Mouse (Mus musculus) small intestine, adult 2 months (tissue): ENCODE measurements at regions not wholly inside any gene's neighbourhood (a gene's known extent, or its start where the extent isn't known, plus 50 kb on each side); places are given as distances from the start of the nearest gene placed in this dataset.

Source experiments
- H3K27ac ChIP-seq: fragments of 200-500 bp; 2 replicates; pipeline ENCODE4 v1.5.1; 2012; ENCODE audit warnings: low read depth, low read length, control low read depth, inconsistent platforms; ENCODE audit not compliant: insufficient read depth
- H3K27me3 ChIP-seq: fragments of 200-500 bp; 2 replicates; pipeline ENCODE4 v1.6.1; 2012; ENCODE audit warnings: mild to moderate bottlenecking, moderate library complexity, low read length, inconsistent platforms; ENCODE audit not compliant: control insufficient read depth, insufficient read depth
- H3K36me3 ChIP-seq: fragments of 200-500 bp; 2 replicates; pipeline ENCODE4 v1.6.1; 2012; ENCODE audit warnings: mild to moderate bottlenecking, low read length, control low read depth, inconsistent platforms; ENCODE audit not compliant: control insufficient read depth, insufficient read depth
- H3K4me1 ChIP-seq: fragments of 200-500 bp; 2 replicates; pipeline ENCODE4 v1.6.1; 2012; ENCODE audit warnings: low read length, inconsistent platforms, mixed read lengths; ENCODE audit not compliant: control insufficient read depth, insufficient read depth, insufficient read length
- H3K4me3 ChIP-seq: fragments of 200-500 bp; 2 replicates; pipeline ENCODE4 v1.5.1; 2012; ENCODE audit warnings: low read depth, mild to moderate bottlenecking, control low read depth, inconsistent platforms, low read length, moderate library complexity
- CTCF ChIP-seq: fragments of 200-500 bp; IDR thresholded peaks from 2 replicates; pipeline ENCODE4 v1.5.1; 2012; ENCODE audit warnings: low read depth, mild to moderate bottlenecking, control low read depth, inconsistent platforms, low read length, moderate library complexity, mixed read lengths; ENCODE audit not compliant: insufficient replicate concordance, insufficient read length; ENCODE audit errors: extremely low read depth
- POLR2A ChIP-seq: fragments of 200-500 bp; IDR thresholded peaks from 2 replicates; pipeline ENCODE4 v1.6.1; 2012; ENCODE audit warnings: low read depth, mild to moderate bottlenecking, control low read depth, inconsistent platforms, low read length, moderate library complexity
- WGBS: fragments of 180-500 bp; shearing (Covaris S2); methylation state at CpG from one replicate; pipeline ENCODE4 v1.1.7; 2018; 5-methylcytosine and 5-hydroxymethylcytosine counted together

DNA sequence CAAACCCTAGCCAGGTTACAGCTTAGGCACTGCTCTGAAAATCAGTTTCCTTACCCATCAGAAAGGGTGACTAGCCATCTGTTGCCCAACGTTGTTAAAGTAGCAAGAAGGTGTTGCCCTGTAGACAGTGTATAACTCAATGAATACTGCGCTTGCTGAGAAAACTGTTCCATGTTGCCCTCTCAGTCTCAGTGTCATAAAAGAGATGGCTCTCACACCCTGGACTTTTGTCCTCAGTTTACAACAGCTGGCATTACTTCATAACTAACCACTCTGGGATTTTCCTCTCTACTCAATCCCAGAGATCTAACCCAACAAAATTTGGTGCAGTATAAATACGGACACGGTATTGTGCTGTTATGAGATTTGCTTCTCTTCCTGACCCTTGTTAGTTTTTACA is 252.1 kb upstream of the Cited2 start:
- Histone ChIP-seq H3K4me3 (no peak overlapping the region), H3K4me1 (peaks cover 2% of the 10 kb centered on the region; the same call in 1 of the 2 replicates), H3K27ac (no peak overlapping the region), H3K36me3 (no peaks in the 10 kb centered on the region), H3K27me3 (no peaks in the 10 kb centered on the region)
- WGBS = 36% methylated on average over 4 of the region's 4 CpGs
- TF ChIP-seq CTCF (no peak), POLR2A (no peak)

- H3K36me3 ChIP-seq = no peaks in the 10 kb centered on the region
- H3K27me3 ChIP-seq = no peaks in the 10 kb centered on the region
- H3K27ac ChIP-seq = no peak overlapping the region
- H3K4me1 ChIP-seq = peaks cover 2% of the 10 kb centered on the region; the same call in 1 of the 2 replicates
- 85% methylated on average over 5 of the region's 5 CpGs for WGBS
- H3K4me3 ChIP-seq = no peak overlapping the region
- TF ChIP-seq POLR2A (no peak), CTCF (no peak)
Observed at GRCm38 (mm10) chr10:17472536-17472935, 250.5 kb upstream of the Cited2 start.

- 89% methylated on average over 3 of the region's 3 CpGs for WGBS
- no peak for TF ChIP-seq POLR2A
- no peak for TF ChIP-seq CTCF
- H3K36me3 ChIP-seq = no peaks in the 10 kb centered on the region
- no peaks in the 10 kb centered on the region for H3K27me3 ChIP-seq
- H3K27ac ChIP-seq = no peak overlapping the region
- no peaks in the 10 kb centered on the region for H3K4me1 ChIP-seq
- no peak overlapping the region for H3K4me3 ChIP-seq
Observed at GRCm38 (mm10) chr10:17475976-17476375, 247.0 kb upstream of the Cited2 start.

DNA sequence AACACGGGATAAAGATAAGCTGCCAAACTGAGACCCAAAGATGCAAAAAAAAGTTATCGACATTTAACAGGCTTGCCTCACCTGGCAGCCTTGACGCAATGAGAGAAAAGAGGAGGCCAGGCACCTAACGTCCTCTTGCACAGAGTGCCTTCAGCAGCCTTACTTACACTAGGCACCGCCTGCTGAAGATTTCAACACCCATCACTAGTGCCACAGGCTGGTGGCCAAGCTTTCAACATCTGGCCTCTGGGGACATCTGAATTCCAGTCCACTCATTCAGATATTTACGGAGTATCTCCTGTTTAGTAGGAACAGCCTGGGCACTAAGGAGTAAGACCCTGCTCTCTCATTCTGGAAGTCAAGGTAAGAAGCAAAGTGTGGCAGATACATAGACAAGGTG is 246.3 kb upstream of the Cited2 start:
- WGBS = 84% methylated on average over 6 of the region's 6 CpGs

DNA sequence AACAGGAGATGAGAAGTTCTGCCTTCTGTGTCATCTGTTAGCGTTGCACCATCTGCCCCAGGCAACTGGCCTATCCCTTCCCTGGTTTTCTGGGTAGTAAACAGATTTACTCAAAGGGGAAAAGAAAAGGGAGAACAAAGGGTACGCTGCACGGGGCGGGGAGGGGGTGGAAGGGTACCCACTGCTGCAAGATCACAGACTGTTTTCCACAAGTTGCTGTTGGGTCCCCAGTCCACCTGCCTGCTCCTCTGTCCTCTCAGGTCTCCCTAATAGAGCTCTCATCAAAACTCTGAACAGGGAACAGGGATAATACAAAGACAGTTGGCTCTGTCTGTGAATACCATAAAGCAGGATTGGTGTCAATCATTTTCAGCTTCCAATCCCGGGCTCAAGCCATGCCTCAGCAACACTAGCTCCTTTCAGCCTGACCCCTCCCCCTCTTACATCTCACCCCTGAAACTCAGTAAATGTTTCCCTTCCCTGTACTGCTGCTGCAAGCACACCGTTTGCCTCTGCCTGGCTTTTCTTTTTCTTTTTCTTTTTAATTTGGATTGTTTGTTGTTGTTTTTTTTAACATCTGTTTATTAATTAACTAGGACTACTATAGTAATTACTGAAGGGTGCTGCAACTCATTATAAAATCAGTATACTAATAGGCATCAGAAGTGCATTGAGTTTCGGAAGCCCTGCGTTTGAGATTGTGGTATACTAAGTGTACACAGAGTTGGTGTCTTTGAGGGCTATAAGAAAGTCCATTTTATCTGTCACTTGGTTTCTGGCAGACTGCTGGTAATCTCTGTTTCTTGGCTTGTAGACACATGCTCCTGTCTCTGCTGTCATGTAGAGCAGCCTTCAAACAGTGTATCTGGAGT is 244.0 kb upstream of the Cited2 start:
- Histone ChIP-seq H3K4me3 (no peak overlapping the region), H3K27me3 (no peaks in the 10 kb centered on the region), H3K4me1 (no peaks in the 10 kb centered on the region; the same call in 1 of the 2 replicates), H3K27ac (no peak overlapping the region), H3K36me3 (no peaks in the 10 kb centered on the region)
- 67% methylated on average over 8 of the region's 8 CpGs for WGBS
- TF ChIP-seq POLR2A = no peak
- TF ChIP-seq CTCF = no peak

More for the DNA sequence above, 246.3 kb upstream of the Cited2 start:
- TF ChIP-seq POLR2A = no peak
- no peak for TF ChIP-seq CTCF
- no peak overlapping the region for H3K27ac ChIP-seq
- H3K4me1 ChIP-seq = no peaks in the 10 kb centered on the region
- H3K27me3 ChIP-seq = no peaks in the 10 kb centered on the region
- H3K36me3 ChIP-seq = no peaks in the 10 kb centered on the region
- H3K4me3 ChIP-seq = no peak overlapping the region

DNA sequence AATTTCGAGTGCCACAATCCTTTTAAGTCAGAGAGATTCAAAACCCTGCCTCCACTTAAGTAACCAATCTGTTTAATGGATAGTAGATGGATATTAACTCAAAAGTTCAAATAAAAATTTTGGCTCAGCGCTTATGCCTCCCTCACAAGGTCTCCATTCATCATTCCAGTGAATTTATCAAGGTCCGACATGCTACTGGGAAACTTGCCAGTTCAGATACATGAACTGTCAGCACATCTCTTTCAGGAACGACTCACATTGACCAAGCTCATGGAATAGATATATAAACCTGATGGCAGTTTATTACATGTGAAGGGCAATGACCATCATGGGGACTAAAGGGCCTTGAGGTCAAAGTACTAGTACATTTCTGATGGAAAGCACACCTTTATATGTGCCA is 240.3 kb upstream of the Cited2 start:
- Histone ChIP-seq H3K27me3 (no peaks in the 10 kb centered on the region), H3K4me3 (no peak overlapping the region), H3K27ac (no peak overlapping the region), H3K36me3 (no peaks in the 10 kb centered on the region), H3K4me1 (no peaks in the 10 kb centered on the region; the same call in 1 of the 2 replicates)
- no peak for TF ChIP-seq POLR2A
- TF ChIP-seq CTCF = no peak
- WGBS = 63% methylated on average over 4 of the region's 4 CpGs

GRCm38 (mm10) chr10:17485049-17485449 is 238.0 kb upstream of the Cited2 start:
- WGBS = 81% methylated on average over 5 of the region's 5 CpGs
- Histone ChIP-seq H3K4me1 (no peaks in the 10 kb centered on the region; the same call in 1 of the 2 replicates), H3K27me3 (no peaks in the 10 kb centered on the region), H3K4me3 (no peak overlapping the region), H3K27ac (no peak overlapping the region), H3K36me3 (no peaks in the 10 kb centered on the region)
- TF ChIP-seq POLR2A (no peak), CTCF (no peak)
